Mouse (Mus musculus) hindbrain, postnatal 0 days (tissue): Measurements from ENCODE around the gene Dennd1a. TPM values are rescaled to one million over a fixed set of nuclear protein-coding genes. Genes with fewer than 3 reads are reported as not detected.

ENCODE experiments used
- ATAC-seq: fragments of 200-750 bp; cut with Nextera tagmentation; 2 replicates; pipeline ENCODE4 v1.8.0; 2017; ENCODE audit warnings: mild to moderate bottlenecking, moderate TSS enrichment, moderate library complexity
- DNase-seq: peaks from one replicate; pipeline ENCODE4 v3.0.0-alpha.2; 2015; ENCODE audit warnings: low spot score
- H3K27ac ChIP-seq: fragments of 300-500 bp; sonication (generic); 2 replicates; pipeline ENCODE4 v1.5.1; 2014; ENCODE audit warnings: mild to moderate bottlenecking
- H3K27me3 ChIP-seq: fragments of 300-500 bp; sonication (generic); 2 replicates; pipeline ENCODE4 v1.6.1; 2014; ENCODE audit warnings: low read length, mixed read lengths; ENCODE audit not compliant: insufficient read depth
- H3K36me3 ChIP-seq: fragments of 300-500 bp; sonication (generic); 2 replicates; pipeline ENCODE4 v1.6.1; 2014; ENCODE audit warnings: low read length, mixed read lengths; ENCODE audit not compliant: insufficient read depth
- H3K4me1 ChIP-seq: fragments of 300-500 bp; sonication (generic); 2 replicates; pipeline ENCODE4 v1.6.1; 2014; ENCODE audit warnings: antibody characterized with exemption, low read length, mixed read lengths; ENCODE audit not compliant: insufficient read depth
- H3K4me2 ChIP-seq: fragments of 300-500 bp; sonication (generic); 2 replicates; pipeline ENCODE4 v1.6.1; 2014; ENCODE audit warnings: low read depth, mild to moderate bottlenecking, low read length, moderate library complexity, mixed read lengths
- H3K4me3 ChIP-seq: fragments of 300-500 bp; sonication (generic); 2 replicates; pipeline ENCODE4 v1.5.1; 2014; ENCODE audit warnings: low read length
- H3K9ac ChIP-seq: fragments of 300-500 bp; sonication (generic); replicated peaks from 2 replicates; pipeline ENCODE4 v1.6.1; 2014; ENCODE audit warnings: mild to moderate bottlenecking, low read length, moderate library complexity, mixed read lengths
- H3K9me3 ChIP-seq: fragments of 300-500 bp; sonication (generic); 2 replicates; pipeline ENCODE4 v1.6.1; 2016; ENCODE audit warnings: low read length, mixed read lengths
- CTCF ChIP-seq: IDR thresholded peaks from 2 replicates; pipeline ENCODE4 v1.5.1; 2016; ENCODE audit warnings: antibody characterized with exemption, control low read depth, low read depth
- WGBS: fragments of 180-500 bp; shearing (Covaris S2); extraction: QIAGEN DNeasy Blood & Tissue Kit; methylation state at CpG from one replicate; pipeline ENCODE4 v1.1.7; 2014; 5-methylcytosine and 5-hydroxymethylcytosine counted together
- polyA plus RNA-seq: library from polyadenylated mRNA; unstranded; fragments of >200 nt; fragmentation: Nextera tagmentation; extraction: Ambion mirVana; gene quantifications from 2 replicates; pipeline ENCODE4 v1.2.1, GENCODE M21; 2015
- total RNA-seq: library from RNA; depleted of rRNA; stranded (reverse); fragments of >200 nt; gene quantifications from 2 replicates; pipeline ENCODE4 v1.2.3, GENCODE M21; 2014; rRNA removed

Dennd1a gene
- total RNA-seq (50.6 and 51.9 TPM in 2 replicates), polyA plus RNA-seq (11.0 and 14.4 TPM in 2 replicates)

DNA sequence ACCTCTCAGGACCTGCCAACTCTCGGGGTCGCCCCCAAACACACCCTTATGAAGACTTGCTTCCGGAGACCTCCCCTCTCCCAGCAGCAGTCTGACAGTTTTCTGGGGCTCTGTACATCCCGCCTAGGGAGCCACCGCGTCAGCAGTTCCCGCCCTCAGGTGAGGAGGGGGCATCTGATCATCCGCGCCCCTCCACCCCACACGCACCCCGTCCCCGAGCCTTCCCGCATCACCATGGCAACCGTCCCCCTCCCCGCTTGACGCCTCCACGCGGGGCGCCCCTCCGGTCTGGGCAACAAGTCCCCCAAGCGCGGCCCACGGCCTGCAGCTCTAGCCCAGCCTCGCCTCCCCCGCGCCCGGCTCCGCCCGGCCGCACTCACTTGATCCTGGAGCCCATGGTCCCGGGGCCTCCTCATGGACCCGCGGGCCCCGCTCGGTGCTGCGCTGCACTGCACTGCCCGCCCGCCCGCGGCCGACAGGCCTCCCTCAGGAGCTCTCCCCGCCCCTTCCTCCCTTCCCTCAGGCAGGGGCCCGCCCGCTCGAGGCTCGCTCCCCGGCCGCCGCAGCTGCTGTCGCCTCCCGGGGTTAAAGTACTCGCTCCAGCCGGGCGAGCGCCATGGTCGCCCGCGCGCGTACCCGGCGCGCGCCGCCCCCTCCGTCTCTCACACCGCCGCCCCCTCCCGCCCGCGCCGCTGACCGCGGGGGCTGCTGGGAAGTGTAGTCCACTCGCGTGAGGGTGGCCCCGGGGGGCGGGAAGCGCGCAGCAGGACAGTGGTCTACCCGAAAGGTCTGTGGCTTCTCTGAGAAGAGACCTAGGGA is at the start of gene Dennd1a:
Gene Dennd1a (minus strand): TSS at position 658 of the 819 bp plus-strand sequence.
- ATAC-seq = peak; percentile 96
- Histone ChIP-seq H3K27ac (peak within 1 kb of the TSS; percentile 87), H3K36me3 (no peaks in the 10 kb centered on the region), H3K27me3 (no peaks in the 10 kb centered on the region), H3K9ac (peak within 1 kb of the TSS; percentile 86), H3K4me1 (0 out of 2 replicates have a peak, but pooled peaks cover 3% of the 10 kb centered on the region), H3K9me3 (no peaks in the 10 kb centered on the region), H3K4me3 (peak within 1 kb of the TSS; percentile 92), H3K4me2 (peak within 1 kb of the TSS; percentile 79)
- TF ChIP-seq CTCF = no peak
- WGBS = under 1% methylated on average over 71 of the region's 81 CpGs
- peak; percentile 93 for DNase-seq

DNA sequence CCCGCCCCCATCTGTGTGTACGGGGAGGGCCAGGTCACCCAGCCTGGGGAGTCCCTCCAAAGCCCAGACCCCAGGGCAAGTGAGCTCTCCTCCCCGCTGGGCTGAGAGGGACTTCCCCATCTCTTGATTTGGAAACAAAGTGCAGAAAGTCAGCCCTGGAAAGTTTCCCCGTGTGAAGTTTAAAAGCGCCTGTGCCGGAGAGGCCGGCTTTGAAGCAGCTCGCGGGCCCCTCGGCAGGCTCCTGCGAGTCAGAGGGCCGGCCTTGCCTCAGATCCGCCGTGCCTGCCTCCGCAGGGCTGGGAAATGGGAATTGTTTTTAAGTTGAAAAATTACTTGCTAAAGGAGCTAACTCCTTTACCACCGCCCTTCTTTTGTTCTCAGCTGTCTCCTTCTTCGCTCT is 49.4 kb upstream of the Dennd1a start:
- 3% methylated on average over 17 of the region's 17 CpGs for WGBS
- Histone ChIP-seq H3K4me1 (peaks cover 5% of the 10 kb centered on the region; the same call in 1 of the 2 replicates), H3K4me3 (peak overlapping the region; percentile 6; the same call in 1 of the 2 replicates), H3K36me3 (no peaks in the 10 kb centered on the region), H3K9me3 (no peaks in the 10 kb centered on the region), H3K27ac (no peak overlapping the region), H3K27me3 (peaks cover 61% of the 10 kb centered on the region), H3K4me2 (no peak overlapping the region), H3K9ac (no peak overlapping the region)
- TF ChIP-seq CTCF = no peak
- ATAC-seq (no peak), DNase-seq (no peak)

DNA sequence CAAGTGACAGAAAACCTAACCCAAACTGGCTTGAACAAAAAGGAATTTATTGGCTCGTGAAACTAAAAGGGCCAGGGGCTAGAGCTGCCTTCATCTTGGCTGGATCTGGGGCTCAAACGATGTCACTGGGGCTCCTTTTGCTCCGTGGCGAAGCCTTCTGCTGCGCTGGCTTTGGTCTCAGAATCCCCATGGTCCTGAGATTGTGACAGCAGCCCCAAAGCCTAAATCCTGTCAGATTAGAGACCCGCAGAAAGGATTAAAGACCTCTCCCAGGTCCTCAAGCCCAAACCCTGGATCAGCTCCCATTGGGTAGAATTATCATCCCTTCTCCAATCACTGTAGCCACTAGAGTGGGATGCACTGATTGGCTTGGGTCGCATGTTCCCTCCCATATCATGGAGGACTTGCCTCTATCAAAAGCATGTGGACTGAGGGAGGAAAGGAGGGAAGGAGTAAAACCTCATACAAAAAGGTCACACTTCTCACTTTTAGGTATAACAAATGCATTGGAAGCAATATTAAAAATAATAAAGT is 46.5 kb upstream of the Dennd1a start:
- no peak overlapping the region for H3K4me2 ChIP-seq
- peaks cover 40% of the 10 kb centered on the region for H3K27me3 ChIP-seq
- no peak overlapping the region for H3K27ac ChIP-seq
- H3K4me1 ChIP-seq = no peaks in the 10 kb centered on the region
- no peak for DNase-seq
- TF ChIP-seq CTCF = no peak
- no peaks in the 10 kb centered on the region for H3K9me3 ChIP-seq
- no peak for ATAC-seq
- no peak overlapping the region for H3K9ac ChIP-seq
- WGBS = 42% methylated on average over 7 of the region's 7 CpGs
- H3K36me3 ChIP-seq = no peaks in the 10 kb centered on the region
- H3K4me3 ChIP-seq = no peak overlapping the region

DNA sequence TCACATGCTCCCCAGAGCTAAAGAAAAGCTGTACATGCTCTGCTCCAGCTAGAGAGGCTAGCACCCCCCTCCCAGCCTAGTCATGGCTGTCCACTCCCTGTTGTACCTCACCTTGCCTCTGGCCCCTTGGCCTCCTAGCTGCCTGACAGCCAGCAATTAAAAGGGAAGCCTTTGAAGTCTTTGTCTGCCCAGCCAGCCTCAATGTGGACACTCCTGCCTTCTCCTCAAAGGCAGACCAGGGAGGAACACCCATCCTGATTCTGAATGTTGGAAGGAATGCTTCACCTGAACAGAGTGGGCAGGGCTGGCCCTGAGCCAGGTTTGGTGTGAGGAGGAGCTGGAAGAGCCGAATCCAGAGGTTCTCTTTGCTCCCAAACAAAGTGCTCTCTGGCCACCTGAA is 39.5 kb upstream of the Dennd1a start:
- no peaks in the 10 kb centered on the region for H3K36me3 ChIP-seq
- TF ChIP-seq CTCF = no peak
- H3K9ac ChIP-seq = no peak overlapping the region
- H3K9me3 ChIP-seq = no peaks in the 10 kb centered on the region
- no peak overlapping the region for H3K4me3 ChIP-seq
- DNase-seq (no peak), ATAC-seq (no peak)
- WGBS = 62% methylated on average over 1 of the region's 1 CpGs
- peaks cover 5% of the 10 kb centered on the region; the same call in 1 of the 2 replicates for H3K27me3 ChIP-seq
- H3K4me2 ChIP-seq = no peak overlapping the region
- no peaks in the 10 kb centered on the region for H3K4me1 ChIP-seq
- no peak overlapping the region for H3K27ac ChIP-seq

DNA sequence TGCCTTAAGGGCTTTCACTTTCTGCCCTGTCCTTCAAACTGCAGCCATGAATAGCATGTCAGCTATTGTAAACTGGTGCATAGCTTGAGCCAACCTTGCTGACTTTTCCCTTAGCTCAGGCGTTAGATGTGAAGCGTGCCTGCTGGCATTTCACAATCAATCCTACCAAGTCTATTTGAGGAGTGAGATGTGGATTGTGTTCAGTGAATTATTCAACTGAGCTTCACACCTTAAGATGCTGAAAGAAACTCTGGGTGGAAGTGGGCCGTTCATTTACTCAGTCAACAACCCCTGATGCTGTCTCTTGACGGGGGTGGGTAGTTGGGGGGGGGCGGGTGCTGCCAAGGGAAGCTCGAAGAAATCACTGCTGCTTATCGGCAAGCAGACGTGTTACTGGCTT is 36.2 kb upstream of the Dennd1a start:
- H3K4me2 ChIP-seq = no peak overlapping the region
- H3K4me3 ChIP-seq = no peak overlapping the region
- no peak for TF ChIP-seq CTCF
- H3K27ac ChIP-seq = no peak overlapping the region
- no peak for DNase-seq
- no peaks in the 10 kb centered on the region for H3K4me1 ChIP-seq
- H3K36me3 ChIP-seq = no peaks in the 10 kb centered on the region
- peaks cover 9% of the 10 kb centered on the region; the same call in 1 of the 2 replicates for H3K27me3 ChIP-seq
- WGBS = 57% methylated on average over 8 of the region's 8 CpGs
- no peak overlapping the region for H3K9ac ChIP-seq
- H3K9me3 ChIP-seq = no peaks in the 10 kb centered on the region
- no peak for ATAC-seq

DNA sequence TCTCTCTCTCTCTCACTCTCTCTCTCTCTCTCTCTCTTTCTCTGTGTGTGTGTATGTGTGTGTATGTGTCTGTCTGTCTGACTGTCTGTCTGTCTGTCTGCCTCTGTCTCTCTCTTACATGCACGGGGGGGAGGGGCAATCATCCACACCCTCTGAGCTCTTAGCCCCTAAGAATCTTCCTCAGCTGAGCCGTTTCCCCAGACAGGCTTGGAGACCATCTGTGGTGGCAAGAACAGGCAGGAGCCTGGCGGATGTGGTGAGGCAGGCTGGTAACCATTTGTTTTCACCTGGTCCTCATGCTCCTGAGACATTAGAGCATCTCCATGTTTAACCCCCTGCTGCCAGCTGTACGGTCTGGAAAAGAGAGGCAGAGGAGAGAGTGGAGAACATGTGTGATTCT is 33.7 kb upstream of the Dennd1a start:
- H3K4me1 ChIP-seq = no peaks in the 10 kb centered on the region
- no peak for TF ChIP-seq CTCF
- peaks cover 9% of the 10 kb centered on the region; the same call in 1 of the 2 replicates for H3K27me3 ChIP-seq
- no peaks in the 10 kb centered on the region for H3K9me3 ChIP-seq
- no peak for DNase-seq
- WGBS = 59% methylated on average over 4 of the region's 4 CpGs
- H3K4me3 ChIP-seq = no peak overlapping the region
- no peaks in the 10 kb centered on the region for H3K36me3 ChIP-seq
- H3K4me2 ChIP-seq = no peak overlapping the region
- H3K9ac ChIP-seq = no peak overlapping the region
- ATAC-seq = no peak
- H3K27ac ChIP-seq = no peak overlapping the region
